Mouse (Mus musculus) stomach, postnatal 0 days (tissue): ENCODE results near the gene Rpl9.

Experiments used
- CTCF ChIP-seq: IDR thresholded peaks from 2 replicates; pipeline ENCODE4 v1.5.1; 2016; ENCODE audit warnings: antibody characterized with exemption, low read depth, mild to moderate bottlenecking, moderate library complexity
- EP300 ChIP-seq: optimal IDR thresholded peaks from 2 replicates; pipeline ENCODE3; 2016; ENCODE audit warnings: antibody characterized with exemption

DNA sequence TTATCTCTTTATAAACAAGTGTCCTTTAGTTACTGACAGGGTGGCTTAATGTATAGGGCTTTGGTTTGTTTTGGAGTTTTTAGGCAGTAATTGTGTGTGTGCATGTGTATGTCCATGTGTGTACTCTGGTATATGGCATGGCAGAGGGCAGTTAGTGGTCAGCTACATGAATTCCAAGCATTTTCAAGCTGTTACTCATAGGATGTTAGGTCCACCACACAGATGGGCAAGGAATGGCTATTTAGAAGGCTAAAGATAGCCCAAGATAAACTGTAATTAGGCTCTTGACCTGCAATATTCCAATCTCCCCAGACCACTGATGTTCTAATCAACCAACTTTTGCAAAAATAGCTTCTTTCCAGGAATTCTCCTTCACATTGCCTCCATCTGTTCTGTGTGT is 46.8 kb upstream of the Rpl9 start:
- no peak for TF ChIP-seq EP300
- TF ChIP-seq CTCF = no peak
